Mouse (Mus musculus) embryo, embryonic 11.5 days (tissue): ENCODE measurements around the gene Spin2d.
"Not testable (repeated sequence)": the region's sequence is repeated elsewhere in the genome, so short reads cannot be mapped to it uniquely, and the experiment has no call there.

Source experiments
- DNase-seq: peaks from one replicate; pipeline ENCODE4 v3.0.0-alpha.2; 2012; ENCODE audit warnings: low read depth, low spot score

Gene Spin2d

DNA sequence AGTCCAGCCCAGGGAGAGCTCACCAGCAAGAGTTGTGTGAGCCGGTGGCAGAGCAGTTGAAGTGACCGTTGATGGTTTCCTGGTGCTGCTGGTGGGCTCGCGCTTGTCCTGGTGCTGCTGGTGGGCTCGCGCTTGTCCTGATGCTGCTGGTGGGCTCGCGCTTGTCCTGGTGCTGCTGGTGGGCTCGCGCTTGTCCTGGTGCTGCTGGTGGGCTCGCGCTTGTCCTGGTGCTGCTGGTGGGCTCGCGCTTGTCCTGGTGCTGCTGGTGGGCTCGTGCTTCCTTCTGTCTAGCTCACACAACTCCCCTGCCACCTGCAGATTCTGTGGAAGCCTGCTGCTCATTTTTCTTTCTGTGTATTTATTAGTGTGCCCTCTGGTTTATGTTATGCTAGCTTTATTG lies at the start of gene Spin2d:
Gene Spin2d (minus strand): TSS at position 101 of the 400 bp plus-strand sequence.
- DNase-seq = not testable (repeated sequence)

DNA sequence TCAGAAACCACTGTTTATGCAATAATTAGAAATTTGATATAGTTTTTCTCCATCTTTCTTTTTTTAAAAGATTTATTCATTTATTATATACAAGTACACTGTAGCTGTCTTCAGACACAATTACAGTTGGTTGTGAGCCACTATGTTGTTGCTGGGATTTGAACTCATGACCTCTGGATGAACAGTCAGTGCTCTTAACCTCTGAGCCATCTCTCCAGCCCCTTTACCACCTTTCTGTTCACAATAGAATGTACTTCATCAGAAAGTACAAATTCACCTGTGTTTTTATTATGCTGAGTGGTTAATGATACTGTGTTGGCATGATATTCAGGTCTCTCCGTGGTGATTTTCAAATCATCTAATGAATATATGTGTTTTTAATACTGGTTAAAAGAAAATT lies 48.6 kb upstream of the Spin2d start:
- no peak for DNase-seq

DNA sequence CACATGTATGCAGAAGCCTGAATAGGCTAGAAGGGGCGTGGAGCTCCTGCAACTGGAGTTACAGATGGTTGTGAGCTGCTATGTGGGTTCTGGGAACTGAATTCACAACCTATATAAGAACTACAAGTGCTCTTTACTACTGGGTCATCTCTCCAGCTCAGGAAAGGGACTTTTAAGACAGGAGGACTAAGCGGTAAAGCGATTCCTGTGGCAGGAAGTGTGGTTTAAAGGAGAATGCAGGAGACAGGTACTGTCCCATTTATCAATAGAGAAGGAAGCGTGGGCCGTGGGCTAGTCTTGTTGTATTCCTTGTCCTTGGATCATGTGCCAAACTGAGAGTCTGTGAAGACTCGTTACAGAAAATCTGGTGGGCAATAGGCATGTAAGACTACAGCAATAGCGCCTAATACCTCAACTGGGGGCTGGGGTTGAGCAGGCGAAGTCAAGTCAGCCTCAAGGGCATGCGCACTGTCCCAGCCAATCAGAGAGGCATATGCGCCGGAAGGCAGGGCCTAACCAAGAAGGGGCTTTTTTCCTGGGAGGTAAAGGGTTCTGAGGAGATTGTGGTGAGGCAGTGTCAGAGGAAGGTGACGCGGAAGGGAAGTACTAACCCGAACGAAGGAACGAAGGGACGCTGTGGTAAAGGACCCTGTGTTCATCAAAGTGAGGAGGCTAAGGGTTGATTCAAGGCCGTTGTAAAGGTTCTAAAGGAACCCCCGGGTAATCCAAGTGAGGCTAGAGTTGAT lies 37.2 kb upstream of the Spin2d start, which contains the start of gene Xlr4b:
Gene Xlr4b (plus strand): TSS at position 515 of the 746 bp plus-strand sequence.
- not testable (repeated sequence) for DNase-seq

DNA sequence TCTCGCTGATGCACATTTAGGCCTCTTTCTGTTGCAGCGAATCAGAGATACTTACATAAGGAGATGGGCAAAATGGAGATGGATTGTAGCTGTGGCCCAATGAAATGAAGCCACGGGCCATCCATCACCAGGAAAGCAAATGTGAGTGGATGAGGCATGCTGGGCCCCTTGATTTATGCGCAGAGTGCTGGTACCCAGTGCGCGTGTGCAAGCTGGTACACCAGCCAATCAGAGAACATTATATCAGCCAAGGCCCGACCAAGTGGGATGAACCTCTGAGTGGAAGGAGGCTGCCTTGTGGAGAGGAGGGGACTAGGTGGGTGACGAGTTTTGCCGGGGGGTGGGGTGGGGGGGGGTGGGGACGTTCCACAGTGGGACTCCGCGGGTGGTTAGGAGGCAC lies 15.1 kb upstream of the Spin2d start, which contains the start of gene Xlr3b:
Gene Xlr3b (plus strand): TSS at position 274 of the 400 bp plus-strand sequence.
- not testable (repeated sequence) for DNase-seq

DNA sequence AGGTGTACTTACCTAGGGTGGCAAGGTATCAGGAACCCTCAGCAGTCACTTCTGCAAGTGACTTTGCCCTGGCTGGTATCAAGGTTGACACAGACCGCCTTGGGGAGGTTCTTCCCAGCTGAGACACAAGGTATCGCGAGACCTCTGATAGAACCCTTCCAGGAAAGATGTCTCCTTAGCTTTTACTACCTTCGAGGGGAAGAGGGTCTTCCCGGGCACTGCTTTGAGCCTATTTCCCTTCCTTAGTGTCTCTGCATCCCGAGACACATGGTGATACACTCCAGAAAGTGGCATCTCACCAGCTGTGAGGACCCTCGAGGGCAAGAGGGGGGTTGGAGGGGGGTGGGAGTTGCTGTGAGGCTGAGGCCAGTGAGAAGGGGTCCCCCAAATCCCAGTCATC lies 27.4 kb downstream of the Spin2d start, which contains the start of gene DXBay18:
Gene DXBay18 (minus strand): TSS at position 101 of the 400 bp plus-strand sequence.
- not testable (repeated sequence) for DNase-seq

DNA sequence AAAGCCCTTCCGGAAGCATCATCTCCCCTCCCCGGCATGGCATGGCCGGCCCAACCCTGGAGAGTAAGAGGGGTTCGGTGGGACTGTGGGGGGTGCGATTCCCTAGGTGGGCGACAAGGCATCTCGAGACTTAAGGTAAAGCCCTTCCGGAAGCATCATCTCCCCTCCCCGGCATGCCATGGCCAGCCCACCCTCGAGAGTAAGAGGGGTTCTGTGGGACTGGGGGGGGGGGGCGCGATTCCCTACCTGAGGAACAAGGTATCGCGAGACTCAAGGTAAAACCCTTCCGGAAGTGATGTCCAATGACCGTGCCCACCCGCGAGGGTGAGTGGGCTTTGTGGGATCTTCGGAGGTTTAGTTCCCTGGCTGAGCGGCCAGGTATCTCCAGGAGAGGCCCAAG lies 28.3 kb downstream of the Spin2d start, which contains the start of gene Xlr5b:
Gene Xlr5b (plus strand): TSS at position 301 of the 400 bp plus-strand sequence.
- DNase-seq = not testable (repeated sequence)

DNA sequence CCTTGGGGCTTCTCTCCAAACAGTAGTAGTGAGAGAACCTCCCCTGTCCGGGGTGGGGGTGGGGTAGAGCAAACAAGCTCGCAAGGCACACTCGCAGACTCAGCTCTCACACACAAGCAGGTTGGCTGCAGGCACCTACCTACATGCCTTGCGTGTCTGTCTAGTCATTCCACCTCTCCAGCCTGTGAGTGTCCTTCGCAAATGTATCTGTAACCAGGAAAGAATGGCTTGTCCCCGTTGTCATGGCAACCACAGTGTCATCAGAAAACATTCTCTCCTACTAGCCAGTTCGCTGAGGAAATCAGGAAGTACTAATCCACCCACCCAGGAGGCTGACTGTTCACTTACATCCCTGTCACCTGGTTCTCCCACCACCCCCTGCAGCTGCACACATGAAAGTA lies 33.6 kb downstream of the Spin2d start:
- not testable (repeated sequence) for DNase-seq
